Comparison of ENCODE assay signal across 32 mouse cellular contexts in genomic region chr8:128239783-128240182, GRCm38 (mm10).
A peak's percentile ranks its signal among the peaks of the same experiment; 100 is the strongest.
DNase-seq lines count a peak whose midpoint lies in the region; ATAC-seq and TF ChIP-seq lines count a peak whose summit lies in the region.
"Had no signal": no experiment of that assay in that cellular context is flagged by ENCODE, and none has a peak within 500 bp of the region (broad histone marks: within the 10 kb centered on the region; RNA-seq: fewer than 3 reads in every experiment).

No protein-coding gene starts in this region.

- H3K27ac ChIP-seq in lung, postnatal 0 days (ENCODE audit: low read length), result no peak overlapping the region
- no peak overlapping the region for H3K27ac ChIP-seq in midbrain, embryonic 16.5 days (ENCODE audit: low read length)
- H3K27ac ChIP-seq: embryonic facial prominence, embryonic 12.5 days; heart, embryonic 13.5 days; hindbrain, embryonic 10.5 days; hindbrain, embryonic 15.5 days; kidney, embryonic 15.5 days; layer of hippocampus, adult 2 months; left cerebral cortex, adult 2 months; limb, embryonic 13.5 days; midbrain, embryonic 12.5 days; neural tube, embryonic 15.5 days; stomach, postnatal 0 days had no signal

- no peak overlapping the region for H3K4me2 ChIP-seq in lung, postnatal 0 days (replicated peaks; ENCODE audit: low read depth, low read length)
- no peak overlapping the region for H3K4me2 ChIP-seq in midbrain, embryonic 16.5 days (ENCODE audit: low read length)
- H3K4me2 ChIP-seq: embryonic facial prominence, embryonic 12.5 days; heart, embryonic 13.5 days; hindbrain, embryonic 15.5 days; kidney, embryonic 15.5 days; limb, embryonic 13.5 days; liver, embryonic 11.5 days; midbrain, embryonic 12.5 days; neural tube, embryonic 15.5 days had no signal

- WGBS in lung, postnatal 0 days, result 30% methylated on average over 1 of the region's 1 CpGs
- WGBS in midbrain, embryonic 16.5 days, result 43% methylated on average over 1 of the region's 1 CpGs

- peak; percentile 29 for DNase-seq in lung, postnatal 0 days (ENCODE audit: low spot score)
- no peak for DNase-seq in lung, adult 18-20 months
- peak; percentile 55 for DNase-seq in Muller cell, postnatal 12 days (ENCODE audit: inconsistent ontology term)
- DNase-seq in adrenal gland, postnatal 14 days, result peak; percentile 39
- DNase-seq in ovary, adult 18-20 months (ENCODE audit: low spot score), result no peak
- no peak for DNase-seq in cerebellum, postnatal 10 days
- DNase-seq: cerebellum, adult 9-10 months; embryo, embryonic 11 days; heart, postnatal 10 days; kidney, adult 18-20 months; kidney, postnatal 25 days; lung, postnatal 4 days; right cerebral cortex, adult 18-20 months; right cerebral cortex, postnatal 4 days; thymus, adult 18-20 months; thymus, postnatal 36 days had no signal

- no peak for TF ChIP-seq EP300 in lung, postnatal 0 days (IDR thresholded peaks at IDR 0.05)

- no peak for TF ChIP-seq CTCF in lung, postnatal 0 days (IDR thresholded peaks at IDR 0.05)

- no peak overlapping the region for H3K4me3 ChIP-seq in lung, postnatal 0 days (ENCODE audit: low read depth, low read length)
- H3K4me3 ChIP-seq in midbrain, embryonic 16.5 days (ENCODE audit: low read depth, low read length), result no peak overlapping the region
- H3K4me3 ChIP-seq: embryonic facial prominence, embryonic 12.5 days; heart, embryonic 13.5 days; hindbrain, embryonic 10.5 days; hindbrain, embryonic 15.5 days; kidney, embryonic 15.5 days; layer of hippocampus, adult 2 months; left cerebral cortex, adult 2 months; limb, embryonic 13.5 days; megakaryocyte, embryonic 14.5 days; midbrain, embryonic 12.5 days; neural tube, embryonic 15.5 days had no signal

- H3K4me1 ChIP-seq in lung, postnatal 0 days (ENCODE audit: insufficient read depth, low read depth, low read length), result no peaks in the 10 kb centered on the region
- H3K4me1 ChIP-seq in midbrain, embryonic 16.5 days (ENCODE audit: control insufficient read depth, insufficient read depth, low read length), result no peaks in the 10 kb centered on the region
- H3K4me1 ChIP-seq: embryonic facial prominence, embryonic 12.5 days; hindbrain, embryonic 10.5 days; hindbrain, embryonic 15.5 days; midbrain, embryonic 12.5 days; neural tube, embryonic 15.5 days had no signal

- no peak for ATAC-seq in lung, postnatal 0 days
- ATAC-seq in midbrain, embryonic 16.5 days, result no peak
- ATAC-seq: forebrain, embryonic 16.5 days; inflammation-experienced regulatory T-cells, adult 6 months had no signal

- no peaks in the 10 kb centered on the region for H3K36me3 ChIP-seq in lung, postnatal 0 days (ENCODE audit: insufficient read depth, low read length)
- H3K36me3 ChIP-seq in midbrain, embryonic 16.5 days (ENCODE audit: control insufficient read depth, insufficient read depth, low read length), result no peaks in the 10 kb centered on the region
- H3K36me3 ChIP-seq: embryonic facial prominence, embryonic 12.5 days; heart, embryonic 13.5 days; hindbrain, embryonic 10.5 days; hindbrain, embryonic 15.5 days; kidney, embryonic 15.5 days; limb, embryonic 13.5 days; midbrain, embryonic 12.5 days; neural tube, embryonic 15.5 days had no signal

- no peaks in the 10 kb centered on the region for H3K27me3 ChIP-seq in lung, postnatal 0 days (replicated peaks; ENCODE audit: insufficient read depth, low read length)
- H3K27me3 ChIP-seq in midbrain, embryonic 16.5 days (ENCODE audit: control insufficient read depth, insufficient read depth, low read depth, low read length), result no peaks in the 10 kb centered on the region
- H3K27me3 ChIP-seq: embryonic facial prominence, embryonic 12.5 days; heart, embryonic 13.5 days; hindbrain, embryonic 15.5 days; kidney, embryonic 15.5 days; limb, embryonic 13.5 days; megakaryocyte, embryonic 14.5 days; midbrain, embryonic 12.5 days; neural tube, embryonic 15.5 days had no signal

- H3K9me3 ChIP-seq in lung, postnatal 0 days (ENCODE audit: low read length), result no peaks in the 10 kb centered on the region
- H3K9me3 ChIP-seq in midbrain, embryonic 16.5 days (replicated peaks; ENCODE audit: control insufficient read depth, low read length, poor library complexity, severe bottlenecking), result no peaks in the 10 kb centered on the region
- H3K9me3 ChIP-seq: embryonic facial prominence, embryonic 12.5 days; heart, embryonic 13.5 days; hindbrain, embryonic 10.5 days; hindbrain, embryonic 15.5 days; kidney, embryonic 15.5 days; limb, embryonic 13.5 days; megakaryocyte, embryonic 14.5 days; midbrain, embryonic 12.5 days; neural tube, embryonic 15.5 days had no signal

- no peak overlapping the region for H3K9ac ChIP-seq in lung, postnatal 0 days (replicated peaks; ENCODE audit: low read depth)
- no peak overlapping the region for H3K9ac ChIP-seq in midbrain, embryonic 16.5 days (ENCODE audit: low read depth, low read length)
- H3K9ac ChIP-seq: embryonic facial prominence, embryonic 12.5 days; heart, embryonic 13.5 days; hindbrain, embryonic 15.5 days; kidney, embryonic 15.5 days; limb, embryonic 13.5 days; midbrain, embryonic 12.5 days; neural tube, embryonic 15.5 days had no signal

Comparison
In these comparisons a context has a peak if more than half of its experiments do, and no peak if none do; other contexts are left out.
1. DNase-seq: peak in lung, postnatal 0 days (single experiment), Muller cell, postnatal 12 days (single experiment) and adrenal gland, postnatal 14 days (single experiment); none in lung, adult 18-20 months (0 of 2), ovary, adult 18-20 months (single experiment) and cerebellum, postnatal 10 days (0 of 2).